Mouse (Mus musculus): ENCODE measurements around the gene Dnhd1. TPM values are rescaled to one million over a fixed set of nuclear protein-coding genes. Genes with fewer than 3 reads are reported as not detected.
A peak's percentile ranks its signal among the peaks of the same experiment; 100 is the strongest.
"Not testable (repeated sequence)": the region's sequence is repeated elsewhere in the genome, so short reads cannot be mapped to it uniquely, and the experiment has no call there.

The Dnhd1 gene
- polyA plus RNA-seq, 1 experiment: 5.1 TPM

DNA sequence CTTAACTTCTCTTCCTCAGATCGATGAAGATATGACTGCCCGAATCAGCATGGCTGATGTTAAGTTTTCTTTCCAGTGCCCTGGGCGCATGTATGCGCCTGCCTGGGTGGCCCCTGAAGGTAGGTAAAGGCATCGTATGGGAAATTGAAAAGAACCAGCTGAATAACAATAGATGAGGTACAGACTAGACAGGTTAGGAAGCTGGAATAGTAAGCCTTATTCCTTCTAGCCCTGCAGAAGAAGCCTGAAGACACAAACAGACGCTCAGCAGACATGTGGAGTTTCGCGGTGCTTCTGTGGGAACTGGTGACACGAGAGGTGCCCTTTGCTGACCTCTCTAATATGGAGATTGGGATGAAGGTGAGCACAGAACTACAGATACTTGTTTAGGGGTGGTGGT is 91.4 kb downstream of the Dnhd1 start:
- no peak overlapping the region for H3K27ac ChIP-seq (ENCODE audit: insufficient read depth, low read length)
- 88% methylated on average over 9 of the region's 9 CpGs for WGBS
- H3K4me1 ChIP-seq (ENCODE audit: control insufficient read depth, insufficient read depth, low read length): no peaks in the 10 kb centered on the region
- no peak overlapping the region for H3K4me3 ChIP-seq (replicated peaks; ENCODE audit: insufficient read depth, low read depth, low read length)
- no peak for TF ChIP-seq CTCF (IDR thresholded peaks at IDR 0.05; ENCODE audit: borderline replicate concordance, insufficient read depth, low read depth, low read length)
- TF ChIP-seq POLR2A (IDR thresholded peaks at IDR 0.05; ENCODE audit: borderline replicate concordance, insufficient read depth, low read length): no peak
- H3K27me3 ChIP-seq (ENCODE audit: control insufficient read depth, insufficient read depth, low read length): no peaks in the 10 kb centered on the region
- no peak for DNase-seq

DNA sequence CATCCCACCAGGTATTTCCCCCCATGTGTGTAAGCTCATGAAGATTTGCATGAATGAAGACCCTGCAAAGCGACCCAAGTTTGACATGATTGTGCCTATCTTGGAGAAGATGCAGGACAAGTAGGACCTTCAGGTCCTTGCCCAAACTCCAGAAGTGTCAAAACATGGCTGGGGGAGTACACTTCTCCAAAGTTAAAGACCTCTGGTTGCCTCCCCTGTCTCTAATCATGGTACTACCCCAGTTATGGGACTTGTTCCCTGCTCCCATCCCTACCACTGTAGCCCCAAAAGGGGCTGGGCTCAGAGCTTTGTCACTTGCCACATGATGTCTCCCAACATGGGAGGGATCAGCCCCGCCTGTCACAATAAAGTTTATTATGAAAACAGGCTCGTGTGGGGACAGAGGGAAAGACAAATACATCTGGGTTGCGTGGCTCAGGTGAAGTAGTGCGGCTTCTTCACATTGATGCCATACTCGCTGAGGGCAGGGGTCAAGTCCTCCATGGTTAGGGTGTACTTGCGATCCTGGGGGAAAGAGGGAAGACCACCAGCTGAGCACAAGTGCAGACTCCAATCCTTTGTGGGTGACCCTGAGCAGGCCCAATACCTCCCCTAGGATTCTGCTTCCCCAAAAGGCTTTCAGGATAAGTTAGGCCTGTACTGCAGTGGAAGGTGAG is 92.0 kb downstream of the Dnhd1 start:
- not testable (repeated sequence) for DNase-seq; H3K27ac ChIP-seq (ENCODE audit: insufficient read depth, low read length); H3K27me3 ChIP-seq (ENCODE audit: control insufficient read depth, insufficient read depth, low read length); H3K4me3 ChIP-seq (replicated peaks; ENCODE audit: insufficient read depth, low read depth, low read length); H3K4me1 ChIP-seq (ENCODE audit: control insufficient read depth, insufficient read depth, low read length)
- WGBS: 83% methylated on average over 7 of the region's 7 CpGs

DNA sequence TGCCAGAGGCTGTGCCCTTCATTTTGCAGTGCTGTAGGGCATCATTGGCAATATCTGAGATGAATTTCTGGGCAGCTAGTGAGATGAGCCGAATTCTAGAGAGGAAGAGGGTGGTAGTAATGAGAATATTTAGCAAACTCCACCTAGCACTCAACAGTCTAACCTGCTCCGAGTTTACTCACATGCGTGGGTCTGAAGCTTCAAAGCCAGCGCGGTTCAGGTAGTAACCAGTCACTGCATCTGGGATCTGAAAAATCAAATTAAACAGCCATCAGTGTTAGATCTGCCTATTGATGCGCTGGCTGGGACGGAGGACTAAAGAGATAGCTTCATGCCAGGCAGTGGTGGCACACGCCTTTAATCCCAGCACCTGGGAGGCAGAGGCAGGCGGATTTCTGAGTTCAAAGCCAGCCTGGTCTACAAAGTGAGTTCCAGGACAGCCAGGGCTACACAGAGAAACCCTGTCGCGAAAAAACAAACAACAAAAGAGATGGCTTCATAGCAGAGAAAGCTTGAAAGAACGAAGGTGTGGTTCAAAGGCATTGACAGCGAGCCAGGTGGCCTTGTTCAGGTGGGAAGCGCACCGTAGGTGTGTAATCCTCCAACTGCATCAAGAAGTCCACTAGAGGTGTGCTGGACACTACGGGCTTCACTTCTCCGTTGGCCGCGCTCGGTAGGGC is 92.8 kb downstream of the Dnhd1 start:
- 33% methylated on average over 20 of the region's 20 CpGs for WGBS
- H3K4me3 ChIP-seq (replicated peaks; ENCODE audit: insufficient read depth, low read depth, low read length): peak overlapping the region; percentile 41
- not testable (repeated sequence) for H3K27ac ChIP-seq (ENCODE audit: insufficient read depth, low read length)

DNA sequence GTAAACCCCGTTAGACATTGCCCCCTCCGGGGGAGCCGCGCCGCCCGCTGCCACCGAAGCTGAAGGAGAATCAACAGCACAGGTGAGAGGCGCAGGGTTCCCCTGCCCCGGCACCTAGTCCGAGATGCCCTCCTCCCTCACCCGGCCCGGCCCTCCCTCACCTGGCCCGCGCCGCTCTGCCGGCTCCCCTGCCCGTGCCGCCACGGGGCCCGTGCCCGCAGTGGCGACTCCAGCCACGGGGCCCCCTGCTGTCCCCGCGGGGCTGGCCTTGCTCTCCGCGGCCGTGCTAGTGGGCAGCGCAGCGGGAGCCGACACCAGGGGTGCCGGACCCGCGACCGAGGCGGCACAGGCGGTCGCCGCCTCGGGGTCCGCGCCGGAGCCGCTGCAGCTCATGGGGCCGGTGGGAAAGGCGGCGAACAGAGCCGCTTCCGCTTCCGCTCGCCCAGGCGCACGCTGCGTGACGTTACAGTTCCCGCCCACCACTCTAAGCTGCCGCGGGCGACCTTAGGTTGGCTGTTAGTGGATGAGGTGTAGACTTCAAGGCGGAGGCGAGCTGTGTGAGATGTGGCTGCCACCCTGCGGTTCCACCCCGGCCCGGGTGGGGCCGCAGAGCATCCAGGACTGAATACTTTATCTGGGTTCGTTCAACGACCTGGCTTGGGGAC is 93.4 kb downstream of the Dnhd1 start, which contains the start of gene Taf10:
Gene Taf10 (minus strand): TSS at position 436 of the 665 bp plus-strand sequence.
- TF ChIP-seq POLR2A (IDR thresholded peaks at IDR 0.05; ENCODE audit: borderline replicate concordance, insufficient read depth, low read length) (peak; percentile 76), CTCF (IDR thresholded peaks at IDR 0.05; ENCODE audit: borderline replicate concordance, insufficient read depth, low read depth, low read length) (peak; percentile 29; the same call in 1 of the 2 replicates)
- H3K27me3 ChIP-seq (ENCODE audit: control insufficient read depth, insufficient read depth, low read length): no peaks in the 10 kb centered on the region
- peak within 1 kb of the TSS; percentile 16; the same call in 1 of the 2 replicates for H3K27ac ChIP-seq (ENCODE audit: insufficient read depth, low read length)
- DNase-seq: peak; percentile 88
- H3K4me3 ChIP-seq (replicated peaks; ENCODE audit: insufficient read depth, low read depth, low read length): peak within 1 kb of the TSS; percentile 41
- WGBS: under 1% methylated on average over 67 of the region's 67 CpGs
- H3K4me1 ChIP-seq (ENCODE audit: control insufficient read depth, insufficient read depth, low read length): no peaks in the 10 kb centered on the region

More for the DNA sequence above, 92.8 kb downstream of the Dnhd1 start:
- H3K4me1 ChIP-seq (ENCODE audit: control insufficient read depth, insufficient read depth, low read length); H3K27me3 ChIP-seq (ENCODE audit: control insufficient read depth, insufficient read depth, low read length); DNase-seq: not testable (repeated sequence)

DNA sequence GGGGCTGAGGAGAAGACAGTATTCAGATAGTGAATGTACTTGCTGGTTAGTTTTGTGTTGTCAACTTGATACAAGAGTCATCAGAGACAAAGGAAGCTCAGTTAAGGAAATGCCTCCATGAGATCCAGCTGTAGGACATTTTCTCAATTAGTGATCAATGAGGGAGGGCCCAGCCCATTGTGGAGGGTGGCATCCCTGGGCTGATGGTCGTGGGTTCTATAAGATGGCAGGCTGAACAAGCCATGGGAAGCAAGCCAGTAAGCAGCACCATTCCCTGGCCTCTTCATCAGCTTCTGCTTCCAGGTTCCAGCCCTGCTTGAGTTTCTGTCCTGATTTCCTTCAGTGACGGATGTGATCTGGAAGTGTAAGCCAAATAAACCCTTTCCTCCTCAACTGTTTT is 97.1 kb downstream of the Dnhd1 start:
- no peaks in the 10 kb centered on the region for H3K27me3 ChIP-seq (ENCODE audit: control insufficient read depth, insufficient read depth, low read length)
- TF ChIP-seq CTCF (IDR thresholded peaks at IDR 0.05; ENCODE audit: borderline replicate concordance, insufficient read depth, low read depth, low read length): no peak
- no peak for TF ChIP-seq POLR2A (IDR thresholded peaks at IDR 0.05; ENCODE audit: borderline replicate concordance, insufficient read depth, low read length)
- WGBS: 69% methylated on average over 2 of the region's 2 CpGs
- no peak overlapping the region for H3K4me3 ChIP-seq (replicated peaks; ENCODE audit: insufficient read depth, low read depth, low read length)
- no peaks in the 10 kb centered on the region for H3K4me1 ChIP-seq (ENCODE audit: control insufficient read depth, insufficient read depth, low read length)
- DNase-seq: no peak
- no peak overlapping the region for H3K27ac ChIP-seq (ENCODE audit: insufficient read depth, low read length)

DNA sequence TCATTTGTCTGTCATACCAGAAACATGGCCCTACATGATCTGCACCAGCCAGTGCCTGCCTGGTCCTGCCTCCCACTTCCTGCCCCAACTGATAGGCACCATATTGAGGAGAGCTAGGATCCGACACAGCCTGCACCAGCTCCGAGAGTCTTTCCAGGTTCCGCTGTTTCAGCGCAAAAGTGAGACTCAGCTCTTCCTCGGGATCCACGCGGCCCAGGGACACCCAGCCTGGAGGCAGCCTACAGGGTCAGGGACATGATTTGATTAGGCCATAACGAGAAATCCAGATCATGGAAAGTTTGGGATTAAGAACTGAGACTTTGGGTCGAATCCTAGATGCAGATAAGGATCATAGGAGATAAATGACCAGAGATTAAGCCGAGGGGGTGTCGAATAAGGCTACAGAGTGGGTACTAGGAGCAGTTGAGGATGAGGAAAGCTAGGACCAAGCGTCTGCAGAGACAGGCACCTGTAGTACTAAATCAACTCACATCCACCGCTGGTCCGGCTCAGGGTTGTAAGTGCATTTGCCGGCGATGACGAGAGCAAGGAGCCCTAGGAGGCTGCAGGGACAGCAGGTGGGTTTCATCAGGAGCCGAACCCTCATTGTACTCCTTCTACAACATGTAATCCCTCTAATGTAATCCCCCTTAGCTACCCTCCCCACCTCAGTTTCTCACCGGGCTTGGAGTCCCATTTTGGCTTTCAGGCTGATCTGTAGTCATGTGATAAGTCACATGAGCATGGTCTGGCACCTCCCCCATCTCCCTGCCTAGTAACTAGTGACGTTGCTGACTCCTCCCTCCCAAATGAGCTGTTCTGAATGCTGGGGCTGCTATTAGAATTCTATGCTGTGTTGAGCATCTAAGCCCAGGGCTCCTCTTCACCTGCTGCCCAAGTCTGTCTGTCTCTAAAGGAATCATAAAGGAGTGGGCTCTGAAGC is 101.1 kb downstream of the Dnhd1 start, which contains the start of gene Tpp1:
Gene Tpp1 (minus strand): TSS at position 745 of the 943 bp plus-strand sequence.
- peak; percentile 93 to 95 for DNase-seq
- no peaks in the 10 kb centered on the region; the same call in 1 of the 2 replicates for H3K4me1 ChIP-seq (ENCODE audit: control insufficient read depth, insufficient read depth, low read length)
- no peaks in the 10 kb centered on the region for H3K27me3 ChIP-seq (ENCODE audit: control insufficient read depth, insufficient read depth, low read length)
- H3K27ac ChIP-seq (ENCODE audit: insufficient read depth, low read length): peak within 1 kb of the TSS; percentile 83
- TF ChIP-seq CTCF (IDR thresholded peaks at IDR 0.05; ENCODE audit: borderline replicate concordance, insufficient read depth, low read depth, low read length) (no peak), POLR2A (IDR thresholded peaks at IDR 0.05; ENCODE audit: borderline replicate concordance, insufficient read depth, low read length) (peak; percentile 84; the same call in 1 of the 2 replicates)
- H3K4me3 ChIP-seq (replicated peaks; ENCODE audit: insufficient read depth, low read depth, low read length): peak within 1 kb of the TSS; percentile 90
- WGBS: 8% methylated on average over 20 of the region's 20 CpGs

DNA sequence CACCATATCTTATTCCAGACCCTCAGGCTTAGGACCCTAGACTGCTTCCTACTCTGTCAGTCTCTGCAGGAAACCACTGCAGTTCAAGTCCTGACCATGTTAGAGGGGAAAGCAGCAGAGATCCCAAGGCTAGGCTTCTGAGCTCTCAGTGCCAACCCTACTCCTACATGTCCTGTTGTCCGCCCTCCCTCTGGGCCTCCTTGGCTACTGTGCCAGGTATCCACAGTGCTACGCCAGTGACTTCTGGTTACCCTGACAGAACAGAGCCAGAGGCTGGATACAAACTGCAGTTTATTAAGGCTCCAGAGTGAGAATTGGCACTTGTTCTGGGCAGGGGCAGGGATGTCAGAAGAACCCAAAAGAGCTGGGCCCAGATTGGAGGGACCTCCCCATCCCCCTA is 102.1 kb downstream of the Dnhd1 start:
- H3K4me3 ChIP-seq (replicated peaks; ENCODE audit: insufficient read depth, low read depth, low read length): no peak overlapping the region
- TF ChIP-seq CTCF (IDR thresholded peaks at IDR 0.05; ENCODE audit: borderline replicate concordance, insufficient read depth, low read depth, low read length): no peak
- no peak for TF ChIP-seq POLR2A (IDR thresholded peaks at IDR 0.05; ENCODE audit: borderline replicate concordance, insufficient read depth, low read length)
- WGBS: 7% methylated on average over 2 of the region's 2 CpGs
- no peaks in the 10 kb centered on the region for H3K27me3 ChIP-seq (ENCODE audit: control insufficient read depth, insufficient read depth, low read length)
- peak overlapping the region; percentile 0; the same call in 1 of the 2 replicates for H3K27ac ChIP-seq (ENCODE audit: insufficient read depth, low read length)
- DNase-seq: peak; percentile 56 to 69
- no peaks in the 10 kb centered on the region; the same call in 1 of the 2 replicates for H3K4me1 ChIP-seq (ENCODE audit: control insufficient read depth, insufficient read depth, low read length)
